Mouse (Mus musculus) kidney, postnatal 0 days (tissue): ENCODE results near the gene Tesk1. TPM values are rescaled to one million over a fixed set of nuclear protein-coding genes. Genes with fewer than 3 reads are reported as not detected.
A peak's percentile ranks its signal among the peaks of the same experiment; 100 is the strongest.

ENCODE experiments used
- ATAC-seq: fragments of 200-750 bp; cut with Nextera tagmentation; replicated peaks from 2 replicates; pipeline ENCODE4 v1.8.0; 2017; ENCODE audit warnings: low read depth, moderate number of reproducible peaks, moderate TSS enrichment, moderate library complexity; ENCODE audit not compliant: low FRiP score
- DNase-seq: peaks from one replicate; pipeline ENCODE4 v3.0.0-alpha.2; 2016; ENCODE audit warnings: low spot score
- H3K27ac ChIP-seq: fragments of 300-500 bp; sonication (generic); 2 replicates; pipeline ENCODE4 v1.5.1; 2014; ENCODE audit warnings: mild to moderate bottlenecking
- H3K27me3 ChIP-seq: fragments of 300-500 bp; sonication (generic); 2 replicates; pipeline ENCODE4 v1.6.1; 2014; ENCODE audit warnings: low read length, mixed read lengths; ENCODE audit not compliant: insufficient read depth
- H3K36me3 ChIP-seq: fragments of 300-500 bp; sonication (generic); 2 replicates; pipeline ENCODE4 v1.6.1; 2014; ENCODE audit warnings: low read length, mixed read lengths; ENCODE audit not compliant: insufficient read depth
- H3K4me1 ChIP-seq: fragments of 300-500 bp; sonication (generic); replicated peaks from 2 replicates; pipeline ENCODE4 v1.6.1; 2014; ENCODE audit warnings: antibody characterized with exemption, low read length, mixed read lengths; ENCODE audit not compliant: insufficient read depth
- H3K4me2 ChIP-seq: fragments of 300-500 bp; sonication (generic); 2 replicates; pipeline ENCODE4 v1.6.1; 2014; ENCODE audit warnings: mild to moderate bottlenecking, low read length, moderate library complexity, mixed read lengths
- H3K4me3 ChIP-seq: fragments of 300-500 bp; sonication (generic); replicated peaks from 2 replicates; pipeline ENCODE4 v1.5.1; 2014; ENCODE audit warnings: low read depth, low read length
- H3K9ac ChIP-seq: fragments of 300-500 bp; sonication (generic); 2 replicates; pipeline ENCODE4 v1.6.1; 2014; ENCODE audit warnings: low read depth, low read length
- H3K9me3 ChIP-seq: fragments of 300-500 bp; sonication (generic); replicated peaks from 2 replicates; pipeline ENCODE4 v1.6.1; 2016; ENCODE audit warnings: low read length, inconsistent platforms, mixed read lengths
- CTCF ChIP-seq: IDR thresholded peaks from 2 replicates; pipeline ENCODE4 v1.5.1; 2016; ENCODE audit warnings: antibody characterized with exemption, low read depth, mild to moderate bottlenecking, moderate library complexity
- WGBS: fragments of 180-500 bp; shearing (Covaris S2); extraction: QIAGEN DNeasy Blood & Tissue Kit; methylation state at CpG from one replicate; pipeline ENCODE4 v1.1.7; 2014; 5-methylcytosine and 5-hydroxymethylcytosine counted together
- polyA plus RNA-seq: library from polyadenylated mRNA; unstranded; fragments of >200 nt; fragmentation: Nextera tagmentation; extraction: Ambion mirVana; gene quantifications from 2 replicates; pipeline ENCODE4 v1.2.1, GENCODE M21; 2015

The Tesk1 gene
- polyA plus RNA-seq, 1 experiment from 2014 or later: 9.1 TPM

DNA sequence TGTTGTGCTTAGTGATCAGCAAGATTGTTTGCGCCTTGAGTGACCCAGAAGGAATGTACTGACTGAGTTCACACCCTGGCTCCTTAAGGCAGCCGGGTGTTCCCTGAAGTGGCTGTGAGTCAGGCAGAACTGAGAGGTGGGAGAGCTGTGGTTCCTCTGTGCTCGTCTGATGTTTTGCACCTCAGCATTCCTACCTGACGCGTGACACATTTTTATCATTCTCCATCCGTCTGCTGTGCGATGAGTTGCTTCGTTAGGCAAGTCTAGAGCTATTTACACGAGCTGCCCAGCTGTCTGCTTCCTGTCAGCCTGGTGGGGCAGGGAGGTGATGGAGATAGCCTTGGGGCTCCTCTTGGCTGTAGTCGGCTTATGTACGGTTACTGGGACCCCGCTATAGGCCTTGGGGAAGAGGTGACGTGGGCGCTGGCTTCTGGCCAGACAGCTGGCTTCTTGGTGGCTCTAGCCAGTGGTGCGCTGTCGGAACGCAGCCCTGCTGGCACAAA is 42.9 kb upstream of the Tesk1 start:
- peaks cover 47% of the 10 kb centered on the region for H3K4me1 ChIP-seq
- H3K9me3 ChIP-seq: no peaks in the 10 kb centered on the region
- H3K27me3 ChIP-seq: no peaks in the 10 kb centered on the region
- 0 out of 2 replicates have a peak, but pooled peaks have one; percentile 11 for ATAC-seq
- no peaks in the 10 kb centered on the region for H3K36me3 ChIP-seq
- H3K4me3 ChIP-seq: no peak overlapping the region
- TF ChIP-seq CTCF: no peak
- peak overlapping the region; percentile 66 for H3K27ac ChIP-seq
- H3K4me2 ChIP-seq: peak overlapping the region; percentile 21
- H3K9ac ChIP-seq: no peak overlapping the region; the same call in 1 of the 2 replicates
- WGBS: 37% methylated on average over 17 of the region's 17 CpGs
- peak; percentile 53 for DNase-seq

GRCm38 (mm10) chr4:43399391-43400131 is 42.2 kb upstream of the Tesk1 start:
- Histone ChIP-seq H3K4me1 (peaks cover 44% of the 10 kb centered on the region), H3K4me3 (no peak overlapping the region), H3K27ac (peak overlapping the region; percentile 66), H3K36me3 (no peaks in the 10 kb centered on the region), H3K9me3 (no peaks in the 10 kb centered on the region), H3K9ac (peak overlapping the region; percentile 2; the same call in 1 of the 2 replicates), H3K27me3 (no peaks in the 10 kb centered on the region), H3K4me2 (peak overlapping the region; percentile 21)
- ATAC-seq (no peak), DNase-seq (peak; percentile 62)
- WGBS: 62% methylated on average over 31 of the region's 31 CpGs
- TF ChIP-seq CTCF: no peak

GRCm38 (mm10) chr4:43400976-43401375 is 40.8 kb upstream of the Tesk1 start:
- Histone ChIP-seq H3K27ac (peak overlapping the region; percentile 66), H3K9me3 (no peaks in the 10 kb centered on the region), H3K4me1 (peaks cover 51% of the 10 kb centered on the region), H3K9ac (no peak overlapping the region), H3K36me3 (no peaks in the 10 kb centered on the region), H3K4me3 (no peak overlapping the region), H3K4me2 (0 out of 2 replicates have a peak overlapping the region, but pooled peaks have one; percentile 10), H3K27me3 (no peaks in the 10 kb centered on the region)
- ATAC-seq (peak; percentile 77), DNase-seq (peak; percentile 92)
- 16% methylated on average over 10 of the region's 10 CpGs for WGBS
- TF ChIP-seq CTCF: no peak

GRCm38 (mm10) chr4:43401486-43401885 is 40.3 kb upstream of the Tesk1 start:
- Histone ChIP-seq H3K4me2 (0 out of 2 replicates have a peak overlapping the region, but pooled peaks have one; percentile 10), H3K27ac (peak overlapping the region; percentile 66), H3K36me3 (no peaks in the 10 kb centered on the region), H3K9me3 (no peaks in the 10 kb centered on the region), H3K4me1 (peaks cover 51% of the 10 kb centered on the region), H3K4me3 (no peak overlapping the region), H3K27me3 (no peaks in the 10 kb centered on the region), H3K9ac (no peak overlapping the region)
- DNase-seq (no peak), ATAC-seq (no peak)
- TF ChIP-seq CTCF: no peak
- WGBS: 77% methylated on average over 10 of the region's 10 CpGs

DNA sequence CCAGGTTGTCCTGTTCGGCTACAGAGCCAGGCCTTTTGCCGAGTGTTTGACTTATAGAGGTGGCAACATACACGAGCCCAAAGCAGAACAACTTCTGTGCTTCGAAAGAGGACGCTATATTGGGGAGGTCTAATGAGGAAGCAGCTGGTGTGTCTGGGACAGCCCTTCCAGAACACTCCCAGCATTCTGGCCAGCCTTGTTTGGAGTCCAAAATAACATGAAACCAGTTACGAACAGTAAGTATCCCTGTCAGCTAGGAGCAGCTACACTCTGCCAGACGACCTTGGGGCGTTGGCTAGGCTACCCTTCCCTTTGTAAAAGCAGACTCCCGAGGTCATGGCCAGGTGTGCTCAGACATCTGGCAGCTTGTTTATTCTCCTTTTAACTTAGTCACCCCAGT is 39.5 kb upstream of the Tesk1 start:
- WGBS: 53% methylated on average over 9 of the region's 9 CpGs
- Histone ChIP-seq H3K4me2 (no peak overlapping the region), H3K27me3 (no peaks in the 10 kb centered on the region), H3K4me3 (no peak overlapping the region), H3K36me3 (no peaks in the 10 kb centered on the region), H3K9ac (no peak overlapping the region), H3K27ac (0 out of 2 replicates have a peak overlapping the region, but pooled peaks have one; percentile 66), H3K9me3 (no peaks in the 10 kb centered on the region), H3K4me1 (peaks cover 55% of the 10 kb centered on the region)
- ATAC-seq: no peak
- no peak for DNase-seq
- no peak for TF ChIP-seq CTCF

GRCm38 (mm10) chr4:43404697-43405096 is 37.0 kb upstream of the Tesk1 start:
- no peak overlapping the region for H3K27ac ChIP-seq

More at GRCm38 (mm10) chr4:43404697-43405096, 37.0 kb upstream of the Tesk1 start:
- no peak for TF ChIP-seq CTCF
- ATAC-seq: no peak
- no peak for DNase-seq
- H3K36me3 ChIP-seq: no peaks in the 10 kb centered on the region
- no peaks in the 10 kb centered on the region for H3K9me3 ChIP-seq
- no peaks in the 10 kb centered on the region for H3K27me3 ChIP-seq
- no peak overlapping the region for H3K4me3 ChIP-seq
- H3K4me1 ChIP-seq: peaks cover 43% of the 10 kb centered on the region
- no peak overlapping the region for H3K4me2 ChIP-seq
- H3K9ac ChIP-seq: no peak overlapping the region
- 88% methylated on average over 10 of the region's 10 CpGs for WGBS
